Mouse (Mus musculus) skeletal muscle tissue, adult 2 months (tissue): Measurements from ENCODE around the gene Zc3hav1l.

Source experiments
- DNase-seq: peaks from one replicate; pipeline ENCODE4 v3.0.0-alpha.2; 2012; ENCODE audit warnings: low read depth, low spot score

Zc3hav1l gene

DNA sequence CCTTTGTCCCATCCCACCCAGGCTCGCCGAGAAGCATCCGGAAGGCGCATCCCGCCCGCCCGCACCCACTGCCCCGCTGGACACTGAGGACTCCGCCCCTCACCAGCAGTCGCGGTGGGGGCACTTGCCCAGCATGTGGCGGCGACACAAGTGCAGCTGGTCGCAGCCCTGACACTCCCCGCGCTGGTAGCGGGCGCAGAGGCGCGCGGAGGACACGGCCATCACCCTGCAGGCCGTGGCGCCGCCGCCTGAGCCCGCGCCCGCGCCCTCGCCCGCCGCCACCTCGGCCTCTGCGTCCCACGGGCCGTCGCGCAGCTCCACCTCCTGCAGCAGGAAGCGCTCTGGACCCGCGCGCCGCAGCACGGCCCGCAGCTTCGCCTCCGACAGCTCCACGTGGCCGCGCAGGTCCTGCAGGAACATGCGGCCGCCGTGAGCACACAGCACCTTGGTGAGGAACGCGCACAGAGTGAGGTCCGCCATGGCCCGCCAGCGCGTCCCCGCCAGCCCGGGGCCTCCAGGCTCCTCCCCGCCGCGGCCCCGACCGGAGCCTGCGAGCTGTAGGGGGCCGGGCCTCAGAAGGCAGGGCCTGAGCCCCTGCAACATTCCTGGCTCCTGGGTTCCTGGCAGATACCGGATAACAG, at the start of gene Zc3hav1l:
Gene Zc3hav1l (minus strand): TSS at position 499 of the 641 bp plus-strand sequence.
- peak; percentile 7 for DNase-seq

DNA sequence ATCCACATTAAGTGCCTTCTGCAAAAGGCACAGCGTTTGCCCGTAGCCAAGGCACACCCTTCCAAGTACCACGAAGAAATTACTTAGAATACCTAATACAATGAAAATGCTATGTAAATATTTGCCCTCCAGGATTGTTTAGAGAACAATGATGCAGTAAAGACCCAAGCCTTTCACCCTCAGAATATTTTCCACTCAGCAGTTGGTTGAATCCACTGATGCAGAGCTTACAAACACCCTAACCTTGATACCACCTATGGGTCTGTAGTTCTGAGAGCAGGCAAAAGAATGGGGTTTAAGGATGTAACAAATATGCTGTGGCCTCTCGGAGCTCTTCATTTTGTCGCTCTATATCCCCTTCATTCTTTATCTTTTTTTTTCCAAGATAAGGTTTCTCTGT, 48.8 kb upstream of the Zc3hav1l start:
- no peak for DNase-seq

- DNase-seq: peak; percentile 47
Measured at GRCm38 (mm10) chr6:38345796-38346195, 46.7 kb upstream of the Zc3hav1l start.

DNA sequence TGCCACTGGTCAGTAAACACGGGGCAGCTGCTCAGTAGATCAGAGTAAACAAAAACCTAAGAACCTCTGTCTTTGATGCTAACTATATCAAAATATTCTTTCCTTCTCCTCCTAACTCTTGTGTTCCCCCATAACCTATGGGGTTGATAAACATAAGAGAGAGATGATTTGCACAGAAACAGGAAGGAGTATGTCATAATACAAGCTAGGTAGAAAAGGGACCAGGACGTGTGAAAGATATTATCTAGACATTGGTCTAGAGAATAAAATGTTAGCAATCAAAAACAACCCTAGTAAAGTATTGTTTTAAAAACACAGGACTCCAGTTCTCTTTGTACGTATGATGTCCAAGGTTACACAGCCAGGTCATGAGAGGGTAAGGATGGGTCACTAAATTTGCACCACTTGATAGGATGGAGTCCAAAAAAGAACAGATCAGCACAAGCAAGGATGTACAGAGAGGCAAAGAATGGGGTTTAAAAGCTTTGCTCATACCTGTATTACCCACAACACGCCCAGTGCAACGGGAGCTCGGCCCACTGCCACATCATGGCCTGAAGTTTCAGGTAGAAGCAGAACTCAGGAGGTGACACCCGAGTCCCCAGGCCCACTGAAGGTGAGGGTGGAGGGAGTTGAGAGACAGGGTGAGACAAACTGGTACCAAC, 45.1 kb upstream of the Zc3hav1l start:
- DNase-seq: no peak

GRCm38 (mm10) chr6:38343581-38343980, 44.5 kb upstream of the Zc3hav1l start:
- no peak for DNase-seq

DNA sequence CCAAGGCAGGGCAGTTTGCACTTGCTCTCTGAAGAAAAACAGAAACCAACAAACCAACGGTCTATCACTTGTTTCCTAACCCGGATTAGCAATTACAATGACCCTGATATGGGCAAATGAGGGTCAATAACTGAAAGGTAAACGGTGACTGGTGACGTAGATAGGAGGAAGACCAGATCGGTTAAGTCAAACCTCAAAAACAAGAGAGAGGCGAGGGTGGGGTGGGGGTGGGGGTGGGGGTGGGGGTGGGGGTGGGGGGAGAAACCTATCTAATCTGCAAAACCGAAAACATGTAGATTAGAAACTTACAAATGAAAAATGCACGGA, 43.6 kb upstream of the Zc3hav1l start:
- DNase-seq: no peak

DNA sequence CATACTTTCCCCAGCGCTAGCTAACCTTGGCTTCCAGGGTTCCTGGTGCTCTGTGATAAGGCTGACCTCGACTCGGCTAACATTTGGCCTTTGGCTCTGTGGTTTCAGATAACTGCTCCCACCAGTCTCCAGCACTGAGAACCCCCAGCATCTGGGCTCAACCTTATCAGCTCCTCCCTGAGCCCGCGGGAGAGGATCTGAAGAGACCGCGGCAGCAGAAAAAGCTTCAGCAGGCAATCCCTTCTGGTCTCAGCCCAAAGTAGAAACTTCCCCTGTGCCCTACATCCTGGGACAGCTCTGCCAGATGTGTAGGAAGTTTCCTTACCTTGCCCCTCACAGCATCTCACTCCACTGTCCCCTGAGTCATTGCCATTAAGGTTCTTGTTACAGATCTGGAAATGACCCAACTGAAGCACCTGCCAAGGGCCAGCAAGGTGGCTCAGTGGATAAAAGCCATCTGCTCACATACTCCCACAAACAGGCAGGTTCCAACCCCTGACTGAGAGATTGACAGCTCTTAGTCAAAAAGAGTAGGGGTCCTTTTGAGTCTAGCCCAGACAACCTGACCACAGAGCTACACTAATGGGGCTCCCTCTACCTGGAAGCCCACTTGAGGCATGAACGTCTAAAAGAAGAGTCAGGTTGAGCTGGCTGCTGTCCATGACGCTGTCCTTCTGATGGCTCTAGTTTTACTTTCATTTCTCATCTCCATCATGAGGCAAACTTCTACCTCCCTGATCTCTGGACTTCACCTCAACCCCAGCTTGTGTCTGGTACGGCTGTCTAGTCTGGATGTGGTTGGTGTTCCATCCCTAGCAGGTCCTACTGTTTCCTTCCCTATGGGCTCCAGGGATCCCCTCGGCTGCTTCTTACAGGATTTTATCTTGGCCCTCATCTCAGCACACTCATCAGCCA, 42.9 kb upstream of the Zc3hav1l start:
- DNase-seq: no peak

DNA sequence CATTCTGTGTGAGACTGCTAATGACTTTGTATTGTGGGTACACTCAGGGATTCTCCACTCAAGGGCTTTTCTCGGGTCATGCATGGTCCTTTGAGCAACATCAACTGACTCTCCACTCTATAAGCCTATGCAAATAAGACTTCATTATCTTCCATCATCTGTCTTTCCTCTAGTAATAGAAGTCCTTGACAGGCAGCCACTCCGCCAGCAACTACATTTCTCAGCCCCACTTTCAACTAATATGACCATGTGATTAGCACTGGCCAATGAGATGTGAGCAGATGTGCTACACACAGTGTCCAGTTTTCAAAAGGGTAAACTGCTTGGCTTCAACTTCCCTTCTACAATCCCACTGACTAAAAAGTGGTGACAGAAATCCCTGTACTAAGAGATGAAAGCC, 40.0 kb upstream of the Zc3hav1l start:
- DNase-seq: no peak

- peak; percentile 56 for DNase-seq
Measured at GRCm38 (mm10) chr6:38337951-38338350, 38.9 kb upstream of the Zc3hav1l start.

- no peak for DNase-seq
Measured at GRCm38 (mm10) chr6:38337166-38337705, 38.2 kb upstream of the Zc3hav1l start.

- DNase-seq: no peak
Measured at GRCm38 (mm10) chr6:38335264-38335663, 36.2 kb upstream of the Zc3hav1l start.

GRCm38 (mm10) chr6:38326596-38326995, 27.5 kb upstream of the Zc3hav1l start:
- DNase-seq: no peak

DNA sequence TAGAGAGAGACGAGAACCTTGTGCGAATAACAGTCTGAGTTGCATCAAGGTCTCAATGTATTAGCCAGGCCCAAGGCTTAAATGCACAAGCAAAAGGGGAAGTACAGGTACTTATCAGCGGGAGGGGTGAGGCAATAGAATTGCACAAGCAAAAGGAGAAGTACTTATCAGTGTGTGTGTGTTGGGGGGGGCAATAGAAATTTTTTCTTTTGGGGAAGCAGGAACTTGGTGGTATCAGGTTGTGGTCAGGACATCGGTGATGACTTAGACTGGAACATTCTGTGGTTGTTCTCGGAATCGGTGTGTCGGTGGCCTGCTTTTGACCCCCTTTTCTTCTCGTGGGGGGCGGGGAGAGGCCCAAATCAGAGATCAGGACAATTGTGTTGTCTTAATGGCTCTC, 21.6 kb upstream of the Zc3hav1l start:
- DNase-seq: no peak

GRCm38 (mm10) chr6:38316050-38316449, 17.0 kb upstream of the Zc3hav1l start:
- no peak for DNase-seq

DNA sequence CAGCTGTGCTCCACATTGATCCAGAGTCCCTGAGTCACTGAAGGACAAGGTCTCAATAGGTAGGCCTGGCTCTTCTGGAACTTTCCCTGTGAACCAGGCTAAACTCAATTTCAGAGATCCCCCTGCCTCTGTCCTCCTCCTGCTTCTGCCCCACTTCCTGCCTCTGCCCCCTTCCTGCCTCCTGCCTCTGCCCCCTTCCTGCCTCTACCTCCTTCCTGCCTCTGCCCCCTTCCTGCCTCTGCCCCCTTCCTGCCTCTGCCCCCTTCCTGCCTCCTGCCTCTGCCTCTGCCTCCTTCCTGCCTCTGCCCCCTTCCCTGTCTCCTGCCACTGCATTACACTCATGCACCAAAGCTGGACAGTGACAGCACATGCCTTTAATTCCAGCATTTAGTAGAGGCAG, 10.7 kb upstream of the Zc3hav1l start:
- DNase-seq: no peak

GRCm38 (mm10) chr6:38304981-38305380, 5.9 kb upstream of the Zc3hav1l start:
- no peak for DNase-seq

DNA sequence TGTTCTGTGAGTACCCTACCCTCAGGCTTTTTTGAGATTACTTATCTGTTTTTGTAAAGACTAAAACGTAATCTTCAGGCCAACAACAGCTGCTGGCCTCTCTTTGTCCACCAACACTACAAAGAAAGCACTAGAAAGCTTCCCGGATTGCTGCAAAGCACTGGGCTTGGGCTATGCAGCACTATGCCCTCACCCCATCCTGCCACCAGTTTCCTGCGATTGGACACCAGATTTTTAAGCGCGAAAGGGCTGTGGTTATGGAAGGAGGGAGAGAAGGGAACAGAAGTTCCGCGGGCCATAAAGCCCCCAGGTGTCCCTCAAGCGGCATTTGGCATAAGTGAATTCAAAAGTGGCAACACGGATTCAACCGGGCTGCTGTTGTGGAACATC, 818 bp downstream of the Zc3hav1l start:
- DNase-seq: no peak

DNA sequence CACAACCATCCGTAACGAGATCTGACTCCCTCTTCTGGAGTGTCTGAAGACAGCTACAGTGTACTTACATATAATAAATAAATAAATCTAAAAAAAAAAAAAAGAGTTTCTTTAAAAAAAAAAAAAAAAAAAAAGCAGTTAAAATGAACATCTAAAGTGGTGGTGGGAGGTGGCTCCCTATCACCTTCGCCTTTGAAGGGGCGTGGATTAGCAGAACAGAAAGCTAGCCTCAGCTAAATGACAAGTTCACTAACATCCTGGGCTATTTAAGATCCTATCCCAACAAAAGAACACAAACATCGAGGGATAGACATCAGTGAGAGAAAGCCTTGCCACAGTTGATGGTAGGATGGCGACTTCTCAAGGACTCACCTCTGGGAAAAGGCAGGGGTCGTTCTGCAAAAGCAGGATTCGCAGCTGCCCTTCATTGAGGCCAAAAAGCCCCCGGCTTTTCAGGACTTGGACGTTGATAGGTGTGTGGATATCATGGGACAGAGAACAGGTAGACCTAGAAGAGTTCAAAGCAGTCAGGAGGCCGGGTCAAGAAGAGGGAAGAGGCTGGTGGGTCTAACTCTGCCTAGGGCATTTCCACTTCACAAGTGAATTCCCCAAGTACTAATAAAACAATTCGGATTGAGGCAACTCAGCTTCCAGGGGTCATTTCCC, 1.3 kb downstream of the Zc3hav1l start:
- no peak for DNase-seq

DNA sequence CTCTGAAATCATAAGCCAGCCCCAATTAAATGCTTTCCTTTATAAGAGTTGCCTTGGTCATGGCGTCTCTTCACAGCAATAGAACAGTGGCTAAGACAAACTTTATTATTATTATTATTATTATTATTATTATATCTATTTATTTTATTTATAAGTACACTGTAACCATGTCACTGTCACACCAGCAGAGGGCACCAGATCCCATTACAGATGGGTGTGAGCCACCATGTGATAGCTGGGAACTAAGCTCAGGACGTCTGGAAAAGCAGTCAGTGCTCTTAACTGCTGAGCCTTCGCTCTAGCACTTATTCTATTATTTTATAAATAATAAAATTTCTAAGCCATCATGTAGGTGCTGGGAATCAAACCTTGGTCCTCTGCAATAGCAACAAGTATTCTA, 5.4 kb downstream of the Zc3hav1l start:
- DNase-seq: no peak

GRCm38 (mm10) chr6:38292871-38293646, 6.0 kb downstream of the Zc3hav1l start:
- no peak for DNase-seq

DNA sequence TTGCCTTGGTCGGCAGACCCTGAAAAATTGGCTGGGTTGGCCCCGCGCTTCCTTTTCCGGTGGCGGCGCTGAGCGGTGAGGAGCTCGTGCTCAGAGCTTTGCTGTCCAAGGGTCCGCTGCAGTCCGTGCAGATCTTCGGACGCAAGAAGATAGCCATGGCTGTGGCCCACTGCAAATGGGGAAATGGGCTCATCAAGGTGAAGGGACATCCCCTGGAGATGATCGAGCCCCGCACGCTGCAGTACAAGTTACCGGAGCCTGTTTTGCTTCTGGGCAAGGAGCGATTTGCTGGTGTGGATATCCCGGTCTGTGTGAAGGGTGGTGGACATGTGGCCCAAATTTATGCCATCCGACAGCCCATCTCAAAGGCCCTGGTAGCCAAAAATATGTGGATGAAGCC, 14.6 kb downstream of the Zc3hav1l start:
- no peak for DNase-seq
